Mouse (Mus musculus): Measurements from ENCODE around the gene Gucd1. TPM values are rescaled to one million over a fixed set of nuclear protein-coding genes. Genes with fewer than 3 reads are reported as not detected.
"Not testable (repeated sequence)": the region's sequence is repeated elsewhere in the genome, so short reads cannot be mapped to it uniquely, and the experiment has no call there.

The Gucd1 gene
- polyA plus RNA-seq, 1 experiment = 18.1 TPM

GRCm38 (mm10) chr10:75405916-75406315, 111.9 kb downstream of the Gucd1 start:
- no peak overlapping the region for H3K4me3 ChIP-seq (ENCODE audit: insufficient read depth, low read length)
- TF ChIP-seq CTCF (IDR thresholded peaks at IDR 0.05; ENCODE audit: borderline replicate concordance, insufficient read depth, low read length) = no peak
- no peak for TF ChIP-seq POLR2A (IDR thresholded peaks at IDR 0.05; ENCODE audit: low read depth, low read length)
- H3K4me1 ChIP-seq (ENCODE audit: control insufficient read depth, insufficient read depth, low read length) = no peaks in the 10 kb centered on the region
- H3K27ac ChIP-seq (ENCODE audit: insufficient read depth, low read length) = no peak overlapping the region

GRCm38 (mm10) chr10:75400958-75401357, 116.8 kb downstream of the Gucd1 start, which contains the start of gene Upb1:
TSS of gene Upb1 (plus strand) at chr10:75401115.
- no peak within 1 kb of the TSS for H3K4me3 ChIP-seq (ENCODE audit: insufficient read depth, low read length)
- H3K27ac ChIP-seq (ENCODE audit: insufficient read depth, low read length) = no peak within 1 kb of the TSS
- TF ChIP-seq CTCF (IDR thresholded peaks at IDR 0.05; ENCODE audit: borderline replicate concordance, insufficient read depth, low read length) = no peak
- TF ChIP-seq POLR2A (IDR thresholded peaks at IDR 0.05; ENCODE audit: low read depth, low read length) = no peak
- H3K4me1 ChIP-seq (ENCODE audit: control insufficient read depth, insufficient read depth, low read length) = no peaks in the 10 kb centered on the region

GRCm38 (mm10) chr10:75396966-75397365, 120.8 kb downstream of the Gucd1 start:
- Histone ChIP-seq H3K4me3 (ENCODE audit: insufficient read depth, low read length) (no peak overlapping the region), H3K27ac (ENCODE audit: insufficient read depth, low read length) (no peak overlapping the region), H3K4me1 (ENCODE audit: control insufficient read depth, insufficient read depth, low read length) (no peaks in the 10 kb centered on the region)
- TF ChIP-seq CTCF (IDR thresholded peaks at IDR 0.05; ENCODE audit: borderline replicate concordance, insufficient read depth, low read length) (no peak), POLR2A (IDR thresholded peaks at IDR 0.05; ENCODE audit: low read depth, low read length) (no peak)

- H3K27ac ChIP-seq (ENCODE audit: insufficient read depth, low read length) = no peak overlapping the region
- no peak for TF ChIP-seq CTCF (IDR thresholded peaks at IDR 0.05; ENCODE audit: borderline replicate concordance, insufficient read depth, low read length)
- no peak for TF ChIP-seq POLR2A (IDR thresholded peaks at IDR 0.05; ENCODE audit: low read depth, low read length)
Measured at GRCm38 (mm10) chr10:75394796-75395195, 123.0 kb downstream of the Gucd1 start.

GRCm38 (mm10) chr10:75390832-75391231, 126.9 kb downstream of the Gucd1 start:
- no peak for TF ChIP-seq POLR2A (IDR thresholded peaks at IDR 0.05; ENCODE audit: low read depth, low read length)
- TF ChIP-seq CTCF (IDR thresholded peaks at IDR 0.05; ENCODE audit: borderline replicate concordance, insufficient read depth, low read length) = no peak
- Histone ChIP-seq H3K4me3 (ENCODE audit: insufficient read depth, low read length) (no peak overlapping the region), H3K4me1 (ENCODE audit: control insufficient read depth, insufficient read depth, low read length) (no peaks in the 10 kb centered on the region), H3K27ac (ENCODE audit: insufficient read depth, low read length) (no peak overlapping the region)

More at GRCm38 (mm10) chr10:75394796-75395195, 123.0 kb downstream of the Gucd1 start:
- H3K4me3 ChIP-seq (ENCODE audit: insufficient read depth, low read length) = no peak overlapping the region
- H3K4me1 ChIP-seq (ENCODE audit: control insufficient read depth, insufficient read depth, low read length) = no peaks in the 10 kb centered on the region

GRCm38 (mm10) chr10:75390156-75390555, 127.6 kb downstream of the Gucd1 start:
- no peaks in the 10 kb centered on the region for H3K4me1 ChIP-seq (ENCODE audit: control insufficient read depth, insufficient read depth, low read length)
- no peak overlapping the region for H3K4me3 ChIP-seq (ENCODE audit: insufficient read depth, low read length)
- TF ChIP-seq CTCF (IDR thresholded peaks at IDR 0.05; ENCODE audit: borderline replicate concordance, insufficient read depth, low read length) (no peak), POLR2A (IDR thresholded peaks at IDR 0.05; ENCODE audit: low read depth, low read length) (no peak)
- no peak overlapping the region for H3K27ac ChIP-seq (ENCODE audit: insufficient read depth, low read length)

GRCm38 (mm10) chr10:75378688-75379087, 139.1 kb downstream of the Gucd1 start:
- TF ChIP-seq CTCF (IDR thresholded peaks at IDR 0.05; ENCODE audit: borderline replicate concordance, insufficient read depth, low read length) (no peak), POLR2A (IDR thresholded peaks at IDR 0.05; ENCODE audit: low read depth, low read length) (no peak)
- Histone ChIP-seq H3K27ac (ENCODE audit: insufficient read depth, low read length) (no peak overlapping the region), H3K4me3 (ENCODE audit: insufficient read depth, low read length) (no peak overlapping the region), H3K4me1 (ENCODE audit: control insufficient read depth, insufficient read depth, low read length) (no peaks in the 10 kb centered on the region)

- H3K27ac ChIP-seq (ENCODE audit: insufficient read depth, low read length); H3K4me1 ChIP-seq (ENCODE audit: control insufficient read depth, insufficient read depth, low read length); H3K4me3 ChIP-seq (ENCODE audit: insufficient read depth, low read length): not testable (repeated sequence)
Measured at GRCm38 (mm10) chr10:75373655-75374351, 144.0 kb downstream of the Gucd1 start.

GRCm38 (mm10) chr10:75365231-75365633, 152.5 kb downstream of the Gucd1 start:
- no peak for TF ChIP-seq POLR2A (IDR thresholded peaks at IDR 0.05; ENCODE audit: low read depth, low read length)
- no peak overlapping the region for H3K4me3 ChIP-seq (ENCODE audit: insufficient read depth, low read length)
- no peak overlapping the region for H3K27ac ChIP-seq (ENCODE audit: insufficient read depth, low read length)
- no peaks in the 10 kb centered on the region for H3K4me1 ChIP-seq (ENCODE audit: control insufficient read depth, insufficient read depth, low read length)

- H3K27ac ChIP-seq (ENCODE audit: insufficient read depth, low read length) = no peak overlapping the region
- no peaks in the 10 kb centered on the region for H3K4me1 ChIP-seq (ENCODE audit: control insufficient read depth, insufficient read depth, low read length)
- no peak overlapping the region for H3K4me3 ChIP-seq (ENCODE audit: insufficient read depth, low read length)
- no peak for TF ChIP-seq CTCF (IDR thresholded peaks at IDR 0.05; ENCODE audit: borderline replicate concordance, insufficient read depth, low read length)
Measured at GRCm38 (mm10) chr10:75364796-75365195, 153.0 kb downstream of the Gucd1 start.

- not testable (repeated sequence) for H3K4me1 ChIP-seq (ENCODE audit: control insufficient read depth, insufficient read depth, low read length); H3K27ac ChIP-seq (ENCODE audit: insufficient read depth, low read length); H3K4me3 ChIP-seq (ENCODE audit: insufficient read depth, low read length)
Measured at GRCm38 (mm10) chr10:75364214-75364690, 153.5 kb downstream of the Gucd1 start.
